Mouse (Mus musculus): ENCODE results near the gene Iqcf4. TPM values are rescaled to one million over a fixed set of nuclear protein-coding genes. Genes with fewer than 3 reads are reported as not detected.

The Iqcf4 gene
- polyA plus RNA-seq, 1 experiment from 2014 or later: not detected

DNA sequence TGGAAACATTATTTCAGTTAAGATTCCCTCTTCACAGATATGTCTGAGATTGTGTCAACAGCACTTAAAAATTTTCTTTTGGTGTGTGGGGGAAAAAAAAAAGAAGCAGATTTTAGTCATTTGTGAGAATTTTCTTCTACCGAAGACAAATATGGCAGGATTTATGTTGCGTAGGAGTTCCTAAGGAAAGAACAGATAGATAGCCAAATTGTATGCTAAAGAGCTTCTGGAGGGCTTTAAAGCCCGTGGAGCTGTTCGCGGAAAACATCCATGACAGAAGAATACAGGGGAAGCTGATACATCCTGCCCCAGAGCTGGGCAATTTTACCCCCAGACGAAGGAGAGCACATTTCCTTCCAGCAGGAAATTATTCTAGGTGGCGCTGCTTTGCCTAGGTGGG lies 9.2 kb upstream of the Iqcf4 start:
- TF ChIP-seq CTCF (IDR thresholded peaks at IDR 0.05; ENCODE audit: low read depth): no peak
- TF ChIP-seq EP300 (optimal IDR thresholded peaks at IDR 0.05): no peak
- DNase-seq (ENCODE audit: low spot score) (no peak), ATAC-seq (ENCODE audit: low FRiP score, low TSS enrichment) (no peak)
- Histone ChIP-seq H3K4me3 (ENCODE audit: low read depth, low read length) (no peak overlapping the region), H3K9ac (ENCODE audit: low read length) (no peak overlapping the region), H3K4me1 (replicated peaks; ENCODE audit: control insufficient read depth, insufficient read depth) (no peaks in the 10 kb centered on the region), H3K36me3 (ENCODE audit: control insufficient read depth, insufficient read depth, low read length) (no peaks in the 10 kb centered on the region), H3K27me3 (ENCODE audit: control insufficient read depth, insufficient read depth, low read length) (no peaks in the 10 kb centered on the region), H3K9me3 (ENCODE audit: control insufficient read depth, low read length) (no peaks in the 10 kb centered on the region), H3K27ac (replicated peaks) (no peak overlapping the region), H3K4me2 (replicated peaks; ENCODE audit: low read depth) (no peak overlapping the region)
- 66% methylated on average over 7 of the region's 7 CpGs for WGBS

DNA sequence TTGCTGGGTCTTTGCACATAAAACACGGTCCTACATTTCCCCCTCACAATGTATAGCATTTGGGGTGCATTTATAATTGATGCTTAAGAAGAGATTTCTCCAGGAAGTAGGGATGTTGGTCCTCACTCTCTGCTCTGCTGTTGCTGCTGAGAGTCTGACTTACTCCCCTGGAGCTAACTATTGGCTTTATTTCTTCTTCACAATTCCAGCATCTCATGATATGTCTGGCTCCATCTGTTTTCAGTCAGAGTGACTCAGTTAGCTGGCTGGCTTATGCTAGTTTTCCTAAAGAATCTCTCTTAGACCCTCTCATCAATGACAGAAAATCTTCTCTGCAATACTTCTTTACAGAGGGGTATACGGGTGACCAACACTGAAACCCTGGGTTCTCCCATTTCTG lies 5.3 kb upstream of the Iqcf4 start:
- no peaks in the 10 kb centered on the region for H3K4me1 ChIP-seq (replicated peaks; ENCODE audit: control insufficient read depth, insufficient read depth)
- H3K27ac ChIP-seq (replicated peaks): no peak overlapping the region
- no peak overlapping the region for H3K4me2 ChIP-seq (replicated peaks; ENCODE audit: low read depth)
- no peaks in the 10 kb centered on the region for H3K9me3 ChIP-seq (ENCODE audit: control insufficient read depth, low read length)
- no peak overlapping the region for H3K9ac ChIP-seq (ENCODE audit: low read length)
- no peak for DNase-seq (ENCODE audit: low spot score)
- no peak for ATAC-seq (ENCODE audit: low FRiP score, low TSS enrichment)
- H3K27me3 ChIP-seq (ENCODE audit: control insufficient read depth, insufficient read depth, low read length): no peaks in the 10 kb centered on the region
- TF ChIP-seq CTCF (IDR thresholded peaks at IDR 0.05; ENCODE audit: low read depth) (no peak), EP300 (optimal IDR thresholded peaks at IDR 0.05) (no peak)
- H3K36me3 ChIP-seq (ENCODE audit: control insufficient read depth, insufficient read depth, low read length): no peaks in the 10 kb centered on the region
- H3K4me3 ChIP-seq (ENCODE audit: low read depth, low read length): no peak overlapping the region
- 79% methylated on average over 2 of the region's 2 CpGs for WGBS

- H3K4me1 ChIP-seq (replicated peaks; ENCODE audit: control insufficient read depth, insufficient read depth): no peaks in the 10 kb centered on the region
- no peak for TF ChIP-seq CTCF (IDR thresholded peaks at IDR 0.05; ENCODE audit: low read depth)
- no peak for TF ChIP-seq EP300 (optimal IDR thresholded peaks at IDR 0.05)
- 84% methylated on average over 5 of the region's 5 CpGs for WGBS
- no peaks in the 10 kb centered on the region for H3K36me3 ChIP-seq (ENCODE audit: control insufficient read depth, insufficient read depth, low read length)
- H3K9me3 ChIP-seq (ENCODE audit: control insufficient read depth, low read length): no peaks in the 10 kb centered on the region
- ATAC-seq (ENCODE audit: low FRiP score, low TSS enrichment) (no peak), DNase-seq (ENCODE audit: low spot score) (no peak)
- H3K9ac ChIP-seq (ENCODE audit: low read length): no peak overlapping the region
- H3K27ac ChIP-seq (replicated peaks): no peak overlapping the region
- no peak overlapping the region for H3K4me2 ChIP-seq (replicated peaks; ENCODE audit: low read depth)
- no peaks in the 10 kb centered on the region for H3K27me3 ChIP-seq (ENCODE audit: control insufficient read depth, insufficient read depth, low read length)
- H3K4me3 ChIP-seq (ENCODE audit: low read depth, low read length): no peak overlapping the region
Measured at GRCm38 (mm10) chr9:106573366-106573765, 2.6 kb upstream of the Iqcf4 start.

GRCm38 (mm10) chr9:106572186-106572585 lies 1.4 kb upstream of the Iqcf4 start:
- H3K9ac ChIP-seq (ENCODE audit: low read length): no peak overlapping the region
- no peaks in the 10 kb centered on the region for H3K9me3 ChIP-seq (ENCODE audit: control insufficient read depth, low read length)
- TF ChIP-seq CTCF (IDR thresholded peaks at IDR 0.05; ENCODE audit: low read depth): no peak
- TF ChIP-seq EP300 (optimal IDR thresholded peaks at IDR 0.05): no peak
- no peak for DNase-seq (ENCODE audit: low spot score)
- H3K36me3 ChIP-seq (ENCODE audit: control insufficient read depth, insufficient read depth, low read length): no peaks in the 10 kb centered on the region
- H3K27ac ChIP-seq (replicated peaks): no peak overlapping the region
- H3K4me3 ChIP-seq (ENCODE audit: low read depth, low read length): no peak overlapping the region
- no peak overlapping the region for H3K4me2 ChIP-seq (replicated peaks; ENCODE audit: low read depth)
- WGBS: 66% methylated on average over 2 of the region's 2 CpGs
- H3K27me3 ChIP-seq (ENCODE audit: control insufficient read depth, insufficient read depth, low read length): no peaks in the 10 kb centered on the region
- no peak for ATAC-seq (ENCODE audit: low FRiP score, low TSS enrichment)
- no peaks in the 10 kb centered on the region for H3K4me1 ChIP-seq (replicated peaks; ENCODE audit: control insufficient read depth, insufficient read depth)

DNA sequence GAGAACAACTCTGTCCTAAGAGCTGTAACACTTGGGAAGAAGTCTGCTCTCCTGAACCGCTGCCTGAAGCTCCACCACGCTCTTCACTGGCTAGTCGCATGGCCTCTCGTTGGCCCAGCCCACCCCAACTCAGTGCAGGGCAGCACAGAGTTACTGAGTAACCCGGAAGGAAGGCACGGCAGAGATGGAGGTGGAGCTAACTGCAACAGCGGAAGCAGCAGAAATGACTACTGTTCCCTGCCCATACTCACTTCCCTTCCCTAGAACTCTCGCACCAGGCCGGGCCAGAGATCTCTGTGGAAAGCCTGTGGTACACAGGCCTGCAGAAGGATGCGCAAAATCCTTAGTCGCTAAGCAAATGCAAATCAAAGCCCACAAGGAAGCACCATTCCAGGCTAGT lies 4.4 kb downstream of the Iqcf4 start:
- TF ChIP-seq CTCF (IDR thresholded peaks at IDR 0.05; ENCODE audit: low read depth) (no peak), EP300 (optimal IDR thresholded peaks at IDR 0.05) (no peak)
- Histone ChIP-seq H3K4me3 (ENCODE audit: low read depth, low read length) (no peak overlapping the region), H3K9me3 (ENCODE audit: control insufficient read depth, low read length) (no peaks in the 10 kb centered on the region), H3K36me3 (ENCODE audit: control insufficient read depth, insufficient read depth, low read length) (no peaks in the 10 kb centered on the region), H3K4me2 (replicated peaks; ENCODE audit: low read depth) (no peak overlapping the region), H3K4me1 (replicated peaks; ENCODE audit: control insufficient read depth, insufficient read depth) (no peaks in the 10 kb centered on the region), H3K27me3 (ENCODE audit: control insufficient read depth, insufficient read depth, low read length) (no peaks in the 10 kb centered on the region), H3K9ac (ENCODE audit: low read length) (no peak overlapping the region), H3K27ac (replicated peaks) (no peak overlapping the region)
- 40% methylated on average over 11 of the region's 11 CpGs for WGBS
- ATAC-seq (ENCODE audit: low FRiP score, low TSS enrichment) (no peak), DNase-seq (ENCODE audit: low spot score) (peak; percentile 34)

GRCm38 (mm10) chr9:106564025-106564424 lies 6.8 kb downstream of the Iqcf4 start:
- no peaks in the 10 kb centered on the region for H3K27me3 ChIP-seq (ENCODE audit: control insufficient read depth, insufficient read depth, low read length)
- H3K36me3 ChIP-seq (ENCODE audit: control insufficient read depth, insufficient read depth, low read length): no peaks in the 10 kb centered on the region
- no peaks in the 10 kb centered on the region for H3K9me3 ChIP-seq (ENCODE audit: control insufficient read depth, low read length)
- WGBS: 78% methylated on average over 8 of the region's 8 CpGs
- H3K27ac ChIP-seq (replicated peaks): no peak overlapping the region
- no peak for DNase-seq (ENCODE audit: low spot score)
- H3K4me3 ChIP-seq (ENCODE audit: low read depth, low read length): no peak overlapping the region
- H3K4me1 ChIP-seq (replicated peaks; ENCODE audit: control insufficient read depth, insufficient read depth): no peaks in the 10 kb centered on the region
- no peak overlapping the region for H3K4me2 ChIP-seq (replicated peaks; ENCODE audit: low read depth)
- TF ChIP-seq EP300 (optimal IDR thresholded peaks at IDR 0.05) (no peak), CTCF (IDR thresholded peaks at IDR 0.05; ENCODE audit: low read depth) (no peak)
- no peak overlapping the region for H3K9ac ChIP-seq (ENCODE audit: low read length)
- ATAC-seq (ENCODE audit: low FRiP score, low TSS enrichment): no peak
